Mouse (Mus musculus): Measurements from ENCODE around the gene Cd40.

The Cd40 gene

DNA sequence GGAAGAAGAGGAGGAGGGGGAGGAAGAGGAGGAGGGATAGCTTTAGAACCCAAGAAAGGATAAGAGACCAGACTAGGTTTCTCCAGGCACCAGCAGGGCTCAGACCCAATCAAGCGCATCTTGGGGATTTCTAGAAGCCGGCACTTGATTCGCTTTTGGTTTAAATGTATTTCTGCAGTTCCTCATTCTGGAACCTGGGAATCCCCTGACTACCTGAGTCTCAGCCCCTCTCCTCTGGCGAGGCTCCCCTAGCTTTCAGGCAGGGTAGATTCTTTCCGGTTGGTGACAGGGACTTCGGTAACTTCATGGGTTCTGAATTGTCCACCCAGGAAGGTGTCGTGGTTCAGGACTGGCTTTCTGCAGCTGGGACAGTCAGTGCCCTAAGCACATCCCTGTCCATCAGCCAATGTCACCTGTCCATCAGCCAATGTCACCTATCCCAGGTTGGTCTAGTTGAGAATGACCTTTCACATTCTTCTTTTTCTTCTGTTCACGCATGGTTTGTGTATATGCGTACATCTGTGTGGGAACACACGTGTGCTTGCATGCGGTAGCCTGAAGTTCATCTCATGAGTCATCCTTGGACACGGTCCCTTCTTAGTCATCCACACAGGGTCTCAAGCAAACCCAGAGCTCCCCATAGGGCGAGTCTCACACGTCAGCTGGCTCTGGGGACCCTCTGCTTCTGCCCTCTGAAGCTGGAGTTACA, 1.1 kb downstream of the Cd40 start:
- no peak for DNase-seq (ENCODE audit: low spot score)

GRCm38 (mm10) chr2:165059961-165060360, 4.5 kb downstream of the Cd40 start:
- DNase-seq (ENCODE audit: low spot score) = no peak

- DNase-seq (ENCODE audit: low spot score) = no peak
These were observed 6.4 kb downstream of the Cd40 start for GRCm38 (mm10) chr2:165061638-165062433.

- no peak for DNase-seq (ENCODE audit: low spot score)
These were observed 9.1 kb downstream of the Cd40 start for GRCm38 (mm10) chr2:165064489-165064888.

GRCm38 (mm10) chr2:165068806-165069205, 13.4 kb downstream of the Cd40 start:
- DNase-seq (ENCODE audit: low spot score) = no peak

- DNase-seq (ENCODE audit: low spot score) = peak; percentile 77
These were observed 14.8 kb downstream of the Cd40 start for GRCm38 (mm10) chr2:165070096-165070816.

DNA sequence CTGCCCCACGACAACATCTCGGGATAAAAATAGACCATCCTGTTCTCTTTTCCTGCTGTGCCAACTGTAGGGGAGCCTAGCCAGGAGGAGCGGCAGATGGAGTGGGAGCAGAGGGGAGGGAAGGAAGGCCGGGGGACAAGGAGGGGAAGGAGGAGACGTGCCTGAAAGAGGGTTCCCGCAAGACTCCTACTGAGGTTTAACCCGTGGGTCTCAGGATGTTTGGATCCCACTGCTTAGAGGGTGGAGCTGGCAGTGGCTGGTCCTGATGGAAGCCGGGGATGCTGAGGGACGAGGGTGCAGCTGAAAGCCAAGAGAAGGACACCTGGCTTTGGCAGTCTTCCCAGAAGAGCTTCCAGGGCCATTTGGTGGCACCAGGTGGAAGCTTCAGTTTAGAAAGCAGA, 18.0 kb downstream of the Cd40 start:
- no peak for DNase-seq (ENCODE audit: low spot score)

DNA sequence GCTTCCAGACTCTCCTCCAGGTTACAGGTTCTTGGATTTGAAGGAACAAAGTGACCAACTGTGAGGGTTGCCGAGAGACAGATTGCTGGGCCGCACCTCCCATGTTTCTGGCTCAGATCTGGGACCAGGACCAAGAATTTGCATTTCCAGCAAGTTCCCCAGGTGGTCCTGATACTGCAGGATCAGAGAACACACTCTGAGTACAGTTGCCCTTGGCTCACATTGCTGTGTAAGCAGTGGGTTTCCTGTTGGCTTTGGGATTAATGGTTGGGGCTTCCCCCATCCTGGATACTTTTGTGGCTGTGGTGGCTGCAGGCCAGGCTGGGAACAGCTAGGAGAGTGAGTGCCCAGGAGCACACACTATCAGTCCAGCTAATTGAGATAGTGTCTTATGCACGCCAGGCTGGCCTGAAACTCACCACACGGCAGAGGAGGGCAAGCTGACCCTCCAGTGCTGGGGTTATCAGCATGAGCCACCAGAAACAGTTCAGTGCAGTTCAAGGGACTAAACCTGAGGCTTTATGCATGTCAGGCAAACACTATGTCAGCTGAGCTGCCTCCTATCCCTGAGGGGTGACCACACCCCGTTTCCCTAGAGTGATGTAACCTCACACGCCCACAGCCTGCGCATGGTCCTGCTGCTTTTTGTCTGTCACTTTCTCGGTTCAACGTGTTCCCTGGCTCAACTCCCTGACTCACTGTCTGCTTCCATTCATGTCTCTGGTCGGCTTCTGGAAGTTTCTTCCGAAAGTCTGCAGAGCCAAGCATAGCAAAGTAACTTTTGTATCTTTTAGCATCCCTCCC, 18.9 kb downstream of the Cd40 start:
- no peak for DNase-seq (ENCODE audit: low spot score)

- DNase-seq (ENCODE audit: low spot score) = peak; percentile 91
These were observed 19.5 kb downstream of the Cd40 start for GRCm38 (mm10) chr2:165074937-165075336.

- no peak for DNase-seq (ENCODE audit: low spot score)
These were observed 21.6 kb downstream of the Cd40 start for GRCm38 (mm10) chr2:165077055-165077454.

DNA sequence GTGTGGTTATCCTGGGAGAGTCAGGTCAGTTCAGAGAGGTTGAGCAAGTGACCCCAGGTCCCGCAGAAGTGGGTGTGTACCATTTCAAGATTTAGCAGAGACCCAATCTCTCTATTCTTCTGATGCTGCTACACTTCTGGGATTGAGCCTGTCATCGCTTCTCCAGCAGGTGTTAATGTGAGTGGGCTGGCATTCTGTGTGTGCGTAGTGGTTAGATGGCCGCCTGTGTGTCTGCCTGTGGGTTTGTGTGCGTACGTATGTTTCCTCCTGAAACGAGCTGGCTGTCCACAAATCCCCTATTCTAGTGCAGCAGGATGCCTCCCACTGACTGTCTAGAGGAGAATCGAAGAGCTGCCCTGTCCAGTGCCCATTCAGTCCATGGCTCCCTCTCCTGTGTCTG, 22.6 kb downstream of the Cd40 start:
- no peak for DNase-seq (ENCODE audit: low spot score)

GRCm38 (mm10) chr2:165078605-165079004, 23.2 kb downstream of the Cd40 start:
- peak; percentile 42 for DNase-seq (ENCODE audit: low spot score)

- DNase-seq (ENCODE audit: low spot score) = no peak
These were observed 25.2 kb downstream of the Cd40 start for GRCm38 (mm10) chr2:165080657-165081056.

DNA sequence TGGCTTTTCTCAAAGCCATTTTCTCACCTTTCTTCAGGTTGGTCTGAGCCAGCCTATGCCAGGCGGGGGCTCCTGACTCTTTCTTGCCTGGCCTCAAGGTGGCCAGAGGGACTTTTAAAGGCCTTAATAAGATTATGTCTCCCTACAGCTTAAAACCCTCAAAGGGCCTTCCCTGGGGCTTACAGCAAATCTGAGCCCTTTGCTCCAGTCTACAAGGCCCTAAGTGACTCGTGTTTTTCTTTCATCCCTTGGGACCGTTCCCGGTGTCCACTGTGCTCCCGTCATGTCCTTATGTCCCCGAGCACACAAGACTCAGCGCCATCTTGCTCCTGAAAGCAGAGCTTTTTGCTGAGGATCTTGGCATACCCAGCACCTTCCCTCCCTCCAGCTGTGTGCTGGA, 25.8 kb downstream of the Cd40 start:
- DNase-seq (ENCODE audit: low spot score) = no peak

GRCm38 (mm10) chr2:165086634-165087033, 31.2 kb downstream of the Cd40 start:
- no peak for DNase-seq (ENCODE audit: low spot score)

DNA sequence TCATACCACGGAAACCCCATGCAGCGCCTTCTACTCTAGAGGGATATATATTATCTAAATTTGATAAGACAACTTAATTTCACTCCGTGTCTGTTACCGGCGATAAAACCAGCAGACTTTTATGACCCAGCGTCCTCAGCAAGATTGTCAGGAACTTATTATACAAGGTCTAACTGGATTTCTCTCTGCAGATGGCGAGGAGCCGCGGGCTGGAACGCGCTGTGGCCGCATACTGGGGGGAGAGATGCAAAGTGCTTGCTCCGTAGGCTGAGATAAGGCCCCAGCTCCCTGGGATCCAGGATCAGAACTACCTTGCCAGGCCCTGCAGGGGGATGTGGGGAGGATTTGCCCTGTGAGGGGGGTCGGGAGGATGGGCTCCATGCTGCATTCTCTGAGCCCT, 34.0 kb downstream of the Cd40 start:
- DNase-seq (ENCODE audit: low spot score) = no peak

DNA sequence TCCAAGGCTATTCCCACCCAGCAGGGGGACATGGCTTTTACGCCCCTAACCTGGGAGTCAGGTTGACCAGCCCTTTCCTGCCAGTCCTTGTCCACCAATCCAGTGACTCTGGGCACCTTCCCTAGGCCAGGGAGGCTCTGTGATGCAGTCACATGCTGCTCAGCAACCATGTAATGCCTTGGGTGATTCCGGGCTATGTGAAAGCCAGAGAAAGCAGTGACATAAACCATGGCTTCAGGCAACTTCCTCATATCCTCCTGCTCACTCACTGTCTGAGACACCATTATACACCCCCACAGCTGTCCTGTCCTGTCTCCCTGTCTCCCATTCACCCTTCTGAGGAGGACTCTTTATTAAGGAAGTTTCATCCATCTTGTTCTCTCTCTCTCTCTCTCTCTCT, 35.2 kb downstream of the Cd40 start, which contains the start of gene 1700025C18Rik:
1700025C18Rik (minus strand) TSS at position 101 of the 400 bp plus-strand sequence.
- no peak for DNase-seq (ENCODE audit: low spot score)

DNA sequence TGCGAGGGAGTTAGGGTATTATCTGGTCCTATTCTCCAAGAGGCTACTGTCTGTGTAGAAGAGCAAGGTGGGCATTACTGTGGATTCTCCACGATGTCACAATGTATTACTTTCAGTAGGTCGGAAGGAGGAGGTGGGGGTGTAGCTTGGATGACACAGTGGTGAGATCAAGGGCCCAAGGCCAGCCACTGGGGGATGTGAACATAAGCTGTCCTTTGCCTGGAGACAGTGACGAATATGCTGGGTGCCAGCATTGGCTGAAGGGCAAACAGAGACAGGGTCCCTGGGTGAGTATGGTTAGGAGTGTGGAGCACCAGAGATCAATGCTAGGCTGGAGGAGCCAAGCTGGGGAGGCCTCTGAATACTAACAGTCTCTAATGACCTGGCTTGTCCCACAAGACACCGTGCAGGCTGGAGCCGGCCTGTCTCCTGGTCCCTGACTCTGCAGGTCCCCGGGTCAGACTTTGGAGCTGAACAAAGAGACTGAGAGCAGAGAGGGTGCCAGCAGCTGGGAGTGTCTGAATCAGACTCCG, 36.1 kb downstream of the Cd40 start:
- no peak for DNase-seq (ENCODE audit: low spot score)

DNA sequence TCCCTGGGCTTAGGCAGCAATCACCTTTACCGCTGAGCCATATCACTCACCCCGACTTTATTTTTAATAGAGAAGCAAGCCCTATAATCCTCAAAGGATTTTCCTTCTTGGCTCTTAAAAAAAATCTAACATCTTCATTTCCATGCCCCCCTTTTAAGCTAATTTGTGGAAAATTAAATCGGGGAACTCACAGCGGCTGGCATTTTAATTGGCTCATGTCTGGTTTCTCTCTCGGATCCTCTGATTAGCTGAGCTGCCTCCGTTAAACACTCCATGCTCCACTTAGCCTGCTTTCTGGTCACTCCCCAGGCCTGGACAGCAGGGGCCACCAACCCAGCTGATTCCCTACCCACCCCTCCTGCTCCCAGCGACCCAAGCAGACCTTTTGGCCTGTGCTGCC, 37.0 kb downstream of the Cd40 start:
- no peak for DNase-seq (ENCODE audit: low spot score)

DNA sequence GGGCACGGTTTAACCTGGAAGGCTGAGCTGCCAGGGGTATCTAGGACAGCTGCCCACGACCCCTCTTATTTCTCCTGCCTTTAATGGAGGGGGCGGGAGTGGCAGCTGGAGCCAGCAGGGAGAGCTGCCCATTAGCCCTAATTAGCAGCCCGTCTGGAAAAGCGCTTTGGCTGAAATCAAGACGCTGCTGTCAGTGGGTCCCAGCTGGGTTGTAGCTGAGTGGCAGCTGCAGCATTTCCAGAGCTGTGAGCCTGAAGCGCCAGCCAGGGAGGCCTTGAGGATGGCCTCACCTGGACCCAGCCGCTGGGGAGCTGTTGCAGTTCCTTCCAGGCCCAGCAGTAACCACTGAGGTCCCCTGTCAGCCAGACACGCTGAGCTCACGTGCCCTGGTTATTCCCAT, 40.9 kb downstream of the Cd40 start:
- peak; percentile 43 for DNase-seq (ENCODE audit: low spot score)

GRCm38 (mm10) chr2:165098861-165099260, 43.4 kb downstream of the Cd40 start:
- DNase-seq (ENCODE audit: low spot score) = no peak

GRCm38 (mm10) chr2:165100749-165101148, 45.3 kb downstream of the Cd40 start:
- DNase-seq (ENCODE audit: low spot score) = peak; percentile 48
